ENCODE assay signal across 9 mouse cellular contexts in the genomic region with DNA sequence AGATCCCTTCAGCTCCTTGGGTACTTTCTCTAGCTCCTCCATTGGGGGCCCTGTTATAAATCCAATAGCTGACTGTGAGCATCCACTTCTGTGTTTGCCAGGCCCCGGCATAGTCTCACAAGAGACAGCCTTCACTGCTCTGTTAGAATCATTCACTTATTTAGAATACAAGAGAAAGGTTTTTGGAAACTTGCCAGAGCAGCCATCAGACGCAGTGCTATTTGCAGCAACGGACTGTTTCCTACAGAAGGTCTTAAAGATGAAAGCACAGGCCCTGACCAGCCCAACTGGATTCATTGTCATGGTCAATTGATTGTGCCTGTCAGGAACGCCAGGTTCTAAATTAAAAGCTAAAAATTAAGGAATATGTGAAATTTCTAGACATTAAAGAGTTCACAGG.
DNase-seq lines count a peak whose midpoint lies in the region; ATAC-seq lines count a peak whose summit lies in the region.
"Had no signal": no experiment of that assay in that cellular context is flagged by ENCODE, and none has a peak within 500 bp of the region (broad histone marks: within the 10 kb centered on the region; RNA-seq: fewer than 3 reads in every experiment).

No protein-coding gene starts in this region.

- 24% methylated on average over 4 of the region's 4 CpGs for WGBS in heart, embryonic 12.5 days
- 32% methylated on average over 4 of the region's 4 CpGs for whole genome bisulfite sequencing in midbrain, embryonic 13.5 days
- WGBS in midbrain, embryonic 11.5 days: 79% methylated on average over 4 of the region's 4 CpGs
- WGBS in intestine, embryonic 15.5 days: 38% methylated on average over 4 of the region's 4 CpGs
- WGBS in stomach, embryonic 16.5 days: 26% methylated on average over 4 of the region's 4 CpGs

- 0 out of 2 replicates have a peak overlapping the region, but pooled peaks have one; percentile 28 for H3K4me2 ChIP-seq in heart, embryonic 12.5 days
- no peak overlapping the region for H3K4me2 ChIP-seq in midbrain, embryonic 13.5 days (replicated peaks)
- no peak overlapping the region for H3K4me2 ChIP-seq in midbrain, embryonic 11.5 days
- H3K4me2 ChIP-seq in intestine, embryonic 15.5 days (replicated peaks): no peak overlapping the region
- no peak overlapping the region for H3K4me2 ChIP-seq in stomach, embryonic 16.5 days (ENCODE audit: low read depth, low read length)

- H3K9ac ChIP-seq in heart, embryonic 12.5 days: no peak overlapping the region
- no peak overlapping the region for H3K9ac ChIP-seq in midbrain, embryonic 13.5 days (replicated peaks)
- H3K9ac ChIP-seq in midbrain, embryonic 11.5 days (ENCODE audit: low read length): no peak overlapping the region
- no peak overlapping the region for H3K9ac ChIP-seq in intestine, embryonic 15.5 days
- no peak overlapping the region for H3K9ac ChIP-seq in stomach, embryonic 16.5 days (ENCODE audit: low read length)

- no peaks in the 10 kb centered on the region for H3K9me3 ChIP-seq in heart, embryonic 12.5 days (replicated peaks)
- no peaks in the 10 kb centered on the region for H3K9me3 ChIP-seq in midbrain, embryonic 13.5 days
- H3K9me3 ChIP-seq in midbrain, embryonic 11.5 days (ENCODE audit: control insufficient read depth, low read length): no peaks in the 10 kb centered on the region
- no peaks in the 10 kb centered on the region for H3K9me3 ChIP-seq in intestine, embryonic 15.5 days
- H3K9me3 ChIP-seq in stomach, embryonic 16.5 days (replicated peaks; ENCODE audit: control insufficient read depth, low read length): no peaks in the 10 kb centered on the region

- peak overlapping the region; percentile 67 for H3K27ac ChIP-seq in heart, embryonic 12.5 days (ENCODE audit: poor library complexity, severe bottlenecking)
- peak overlapping the region; percentile 83 for H3K27ac ChIP-seq in midbrain, embryonic 13.5 days
- no peak overlapping the region for H3K27ac ChIP-seq in midbrain, embryonic 11.5 days (ENCODE audit: low read depth, low read length)
- peak overlapping the region; percentile 86; the same call in 1 of the 2 replicates for H3K27ac ChIP-seq in intestine, embryonic 15.5 days
- H3K27ac ChIP-seq in stomach, embryonic 16.5 days (ENCODE audit: low read length): peak overlapping the region; percentile 72

- DNase-seq in heart, postnatal 36 days: no peak
- no peak for DNase-seq in midbrain, embryonic 11.5 days (ENCODE audit: low spot score, missing footprints)
- DNase-seq in testis, postnatal 10 days (ENCODE audit: low spot score): no peak
- no peak for DNase-seq in adrenal gland, postnatal 4 days (ENCODE audit: low spot score in 2 of 2)

- no peak for ATAC-seq in heart, embryonic 12.5 days (ENCODE audit: insufficient number of reproducible peaks, low FRiP score)
- ATAC-seq in midbrain, embryonic 13.5 days: no peak
- ATAC-seq in midbrain, embryonic 11.5 days (ENCODE audit: low FRiP score): no peak
- ATAC-seq in intestine, embryonic 15.5 days: no peak
- no peak for ATAC-seq in stomach, embryonic 16.5 days (ENCODE audit: insufficient read depth, low FRiP score)

- H3K27me3 ChIP-seq in heart, embryonic 12.5 days (replicated peaks): no peaks in the 10 kb centered on the region
- no peaks in the 10 kb centered on the region for H3K27me3 ChIP-seq in midbrain, embryonic 13.5 days
- H3K27me3 ChIP-seq in midbrain, embryonic 11.5 days (ENCODE audit: control insufficient read depth, insufficient read depth, low read length): no peaks in the 10 kb centered on the region
- no peaks in the 10 kb centered on the region for H3K27me3 ChIP-seq in intestine, embryonic 15.5 days (replicated peaks)
- H3K27me3 ChIP-seq in stomach, embryonic 16.5 days (ENCODE audit: control insufficient read depth, insufficient read depth, low read length): no peaks in the 10 kb centered on the region

- H3K36me3 ChIP-seq in heart, embryonic 12.5 days: peaks cover 15% of the 10 kb centered on the region
- H3K36me3 ChIP-seq in midbrain, embryonic 13.5 days: peaks cover 6% of the 10 kb centered on the region; the same call in 1 of the 2 replicates
- no peaks in the 10 kb centered on the region; the same call in 1 of the 2 replicates for H3K36me3 ChIP-seq in midbrain, embryonic 11.5 days (ENCODE audit: control insufficient read depth, insufficient read depth, low read length)
- H3K36me3 ChIP-seq in intestine, embryonic 15.5 days: peaks cover 5% of the 10 kb centered on the region; the same call in 1 of the 2 replicates
- no peaks in the 10 kb centered on the region for H3K36me3 ChIP-seq in stomach, embryonic 16.5 days (ENCODE audit: control insufficient read depth, insufficient read depth, low read length)

- intact Hi-C loops in heart, postnatal 36 days (cut with DNase I): no loop called here

- peaks cover 81% of the 10 kb centered on the region for H3K4me1 ChIP-seq in heart, embryonic 12.5 days (replicated peaks)
- peaks cover 66% of the 10 kb centered on the region for H3K4me1 ChIP-seq in midbrain, embryonic 13.5 days (replicated peaks)
- peaks cover 14% of the 10 kb centered on the region for H3K4me1 ChIP-seq in midbrain, embryonic 11.5 days (ENCODE audit: control insufficient read depth, insufficient read depth, low read length)
- peaks cover 32% of the 10 kb centered on the region for H3K4me1 ChIP-seq in intestine, embryonic 15.5 days (replicated peaks)
- H3K4me1 ChIP-seq in stomach, embryonic 16.5 days (ENCODE audit: control insufficient read depth, insufficient read depth, low read length): peaks cover 49% of the 10 kb centered on the region

- H3K4me3 ChIP-seq in heart, embryonic 12.5 days: no peak overlapping the region
- no peak overlapping the region for H3K4me3 ChIP-seq in midbrain, embryonic 13.5 days (replicated peaks)
- H3K4me3 ChIP-seq in midbrain, embryonic 11.5 days (ENCODE audit: low read depth, low read length): no peak overlapping the region
- H3K4me3 ChIP-seq in intestine, embryonic 15.5 days (replicated peaks): no peak overlapping the region
- no peak overlapping the region for H3K4me3 ChIP-seq in stomach, embryonic 16.5 days (replicated peaks; ENCODE audit: low read length)
- H3K4me3 ChIP-seq: erythroblast, embryonic 14.5 days had no signal
